Mouse (Mus musculus) regulatory T cell (primary cell): ENCODE measurements around the gene Fgfr2.

ENCODE experiments used
- in situ Hi-C: fragments of 300-600 bp; cut with MboI, MseI; formaldehyde crosslinking; loops from one replicate; pipeline ENCODE4 v1.15.1; 2025; ENCODE audit warnings: high pct_unique_total_duplicates

Fgfr2 gene

DNA sequence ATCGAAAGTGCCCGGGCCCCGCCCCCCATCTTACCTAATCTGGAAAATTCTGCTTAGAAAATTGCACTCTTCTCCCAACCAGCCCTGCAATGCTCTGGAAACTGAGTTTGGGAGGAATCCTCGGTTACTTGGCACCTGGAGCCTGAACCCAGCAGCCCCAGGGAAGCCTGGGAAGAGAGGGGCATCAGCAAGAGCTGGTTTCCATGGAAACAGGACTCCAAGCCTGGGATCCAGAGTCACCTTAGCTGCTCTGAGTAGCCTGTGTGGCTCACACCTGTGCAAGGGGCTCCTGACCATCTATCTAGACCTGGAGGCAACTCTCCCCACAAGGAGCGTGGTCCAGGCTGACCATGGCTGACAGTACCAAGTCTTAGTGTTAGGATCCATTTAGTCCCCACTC lies 912.5 kb downstream of the Fgfr2 start:
- in situ Hi-C loops, result loop anchor here (5.0 kb wide), 1 partner anchor 313 kb away; no protein-coding TSS in a partner anchor

DNA sequence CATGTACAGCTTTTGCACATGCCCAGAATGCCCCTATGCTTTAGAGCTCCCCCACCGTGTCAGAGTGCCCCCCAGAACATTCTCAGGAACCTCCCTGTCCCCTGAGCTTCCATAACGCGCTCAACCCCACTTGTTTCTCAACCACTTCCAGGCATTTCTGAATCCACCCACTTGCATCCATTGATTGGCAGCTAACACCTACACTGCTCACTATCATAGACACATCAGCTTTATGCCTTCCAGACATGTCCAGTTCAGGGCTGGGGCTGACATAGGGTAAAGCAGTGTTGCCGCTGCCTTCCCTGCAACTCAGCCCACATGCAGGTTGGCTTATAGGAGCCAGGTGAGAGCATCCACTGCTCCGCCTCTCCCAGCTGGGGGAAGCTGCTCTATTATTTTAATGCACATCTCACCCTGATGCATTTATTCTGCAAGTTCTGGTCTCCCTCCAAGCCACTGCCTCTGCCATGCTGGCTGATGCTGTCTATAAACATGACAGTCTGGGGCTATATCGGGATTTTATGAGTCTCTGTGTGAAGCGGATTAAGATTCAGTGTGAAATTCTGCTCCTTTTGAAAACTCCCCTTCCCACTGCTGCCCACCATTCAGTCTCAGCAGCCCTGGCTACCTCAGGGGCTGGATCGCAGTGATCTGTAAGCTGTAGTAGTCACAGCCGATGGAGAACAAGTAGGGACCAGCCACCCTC lies 914.1 kb downstream of the Fgfr2 start:
- in situ Hi-C loops, result no loop called here

DNA sequence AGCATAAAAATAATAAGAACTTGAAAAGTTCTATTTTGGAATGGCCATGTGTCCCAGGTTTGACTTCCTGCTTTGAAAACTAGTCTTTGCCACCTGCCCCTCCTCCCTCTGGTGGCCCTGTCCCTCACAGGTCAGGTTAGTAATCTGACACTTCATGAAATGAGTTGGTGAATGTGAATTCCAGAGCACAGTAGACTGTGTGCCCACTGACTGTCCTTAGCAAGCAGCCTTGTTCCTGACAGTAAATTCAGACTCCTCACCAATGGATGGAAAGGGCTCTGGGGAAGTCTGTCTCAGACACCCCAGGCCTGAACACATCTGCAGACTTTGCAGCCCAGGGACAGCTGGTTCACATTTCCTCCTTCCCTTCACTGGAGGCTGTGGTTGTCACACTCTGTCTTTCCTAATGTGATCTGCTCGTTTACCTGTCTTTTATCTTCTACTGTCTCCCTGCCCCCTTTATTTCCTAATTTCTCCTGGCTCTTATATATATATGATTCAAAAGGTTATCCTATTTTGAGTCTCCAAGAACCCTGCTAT lies 919.0 kb downstream of the Fgfr2 start:
- in situ Hi-C loops, result no loop called here

DNA sequence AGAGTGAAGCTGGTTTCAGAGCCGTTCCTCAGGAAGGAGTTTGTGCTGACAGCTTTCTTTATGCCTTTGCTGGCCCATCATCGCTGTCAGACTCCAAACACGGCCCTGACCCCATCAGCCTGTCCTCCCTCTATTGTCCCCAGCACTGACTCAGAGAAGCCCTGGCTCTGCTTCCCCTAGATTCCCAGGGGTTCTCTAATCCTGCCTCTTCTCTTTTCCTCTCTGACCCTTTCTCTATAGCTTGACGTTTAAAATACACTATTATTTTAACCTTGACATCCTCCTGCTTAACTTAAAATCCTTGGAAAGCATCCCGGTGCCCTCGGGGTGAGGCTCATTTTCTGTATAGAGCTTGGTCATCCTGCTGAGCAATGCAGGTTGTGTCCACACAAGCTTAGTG lies 923.5 kb downstream of the Fgfr2 start:
- in situ Hi-C loops, result no loop called here

DNA sequence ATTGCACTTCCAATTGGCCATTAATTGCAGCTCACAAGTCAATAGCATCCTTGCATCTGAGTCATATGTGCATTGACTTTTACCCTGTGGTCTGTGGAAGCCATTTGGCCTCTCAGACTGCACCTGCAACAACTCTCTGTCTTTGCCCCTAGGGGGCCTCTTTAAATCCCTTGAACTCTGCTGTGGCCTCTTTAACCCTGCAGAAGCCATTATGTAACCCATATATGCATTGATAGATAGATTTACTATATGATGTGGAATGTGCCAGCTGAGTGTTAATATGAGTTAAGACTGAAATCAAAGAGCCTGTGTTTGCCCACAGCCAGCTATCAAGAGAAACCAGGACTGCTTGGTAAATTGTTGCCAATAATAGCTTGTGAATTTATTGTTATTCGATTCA lies 924.3 kb downstream of the Fgfr2 start:
- in situ Hi-C loops, result no loop called here

DNA sequence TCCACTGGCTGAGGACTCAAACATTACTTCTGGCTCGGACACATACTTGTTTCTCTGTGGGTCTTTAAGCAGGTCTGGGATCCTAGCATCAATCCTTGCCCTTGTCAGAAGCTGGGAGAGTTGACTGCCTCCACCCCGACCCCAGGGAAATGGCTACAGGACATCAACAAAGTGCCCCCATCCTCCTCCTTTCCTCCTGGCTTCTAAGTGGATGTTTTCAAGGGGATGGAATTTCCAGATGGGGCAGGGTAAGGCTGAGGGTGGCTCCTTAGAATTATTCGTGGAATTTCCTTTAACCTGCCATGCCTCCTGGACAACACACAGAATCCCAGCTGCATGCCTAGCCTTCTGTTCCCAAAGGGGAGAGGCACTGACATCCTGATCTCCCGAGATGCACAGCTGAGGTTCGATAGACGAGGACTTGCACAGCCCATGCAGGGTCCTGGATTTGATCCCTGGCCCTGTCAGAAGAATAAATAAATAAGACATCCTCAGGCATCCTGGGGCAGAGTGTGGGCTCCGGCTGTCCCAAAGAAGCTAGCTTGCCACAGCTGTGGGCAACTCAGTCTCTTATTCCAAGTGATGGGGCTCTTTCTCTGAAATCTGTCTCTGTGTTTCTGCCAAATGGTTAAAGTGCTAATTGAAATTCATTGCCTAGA lies 925.2 kb downstream of the Fgfr2 start:
- in situ Hi-C loops, result no loop called here

DNA sequence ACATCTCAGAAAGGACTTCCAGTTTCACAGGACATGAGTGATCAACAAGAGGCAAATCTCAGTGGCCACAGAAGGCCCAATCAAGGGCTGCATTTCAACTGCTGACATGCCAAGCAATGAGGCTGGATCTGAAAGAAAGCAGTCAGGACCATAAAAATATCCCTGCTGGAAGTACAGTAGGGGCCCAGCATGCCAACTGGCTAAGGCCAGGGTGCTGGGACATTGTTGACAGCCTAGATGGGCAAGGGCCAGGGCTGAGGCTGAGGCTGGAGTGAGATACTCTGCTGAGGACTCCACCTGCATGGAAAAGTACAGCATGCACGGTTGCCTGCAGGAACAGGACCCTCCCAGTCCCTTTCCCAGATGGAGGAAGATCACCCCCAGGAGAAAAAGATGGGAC lies 926.6 kb downstream of the Fgfr2 start:
- in situ Hi-C loops, result no loop called here

DNA sequence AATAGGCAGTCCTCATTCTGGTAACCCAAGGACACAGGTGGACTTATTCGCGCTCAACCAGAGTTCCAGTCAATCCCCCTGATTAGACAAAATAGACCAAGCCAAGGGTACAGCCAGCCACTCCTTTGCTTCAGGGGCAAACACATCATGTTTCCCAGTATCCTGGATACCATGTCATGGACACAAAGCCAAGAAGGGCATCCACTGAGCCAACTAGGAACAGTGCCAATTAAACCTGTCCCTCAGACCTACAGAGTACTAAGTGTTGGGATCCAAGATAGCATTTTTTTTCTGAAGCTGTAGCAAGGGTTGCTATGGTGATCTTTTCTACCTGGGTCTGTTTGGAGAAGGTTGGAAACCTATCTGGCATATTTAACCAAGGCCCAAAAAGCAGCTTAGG lies 929.5 kb downstream of the Fgfr2 start:
- in situ Hi-C loops, result no loop called here

DNA sequence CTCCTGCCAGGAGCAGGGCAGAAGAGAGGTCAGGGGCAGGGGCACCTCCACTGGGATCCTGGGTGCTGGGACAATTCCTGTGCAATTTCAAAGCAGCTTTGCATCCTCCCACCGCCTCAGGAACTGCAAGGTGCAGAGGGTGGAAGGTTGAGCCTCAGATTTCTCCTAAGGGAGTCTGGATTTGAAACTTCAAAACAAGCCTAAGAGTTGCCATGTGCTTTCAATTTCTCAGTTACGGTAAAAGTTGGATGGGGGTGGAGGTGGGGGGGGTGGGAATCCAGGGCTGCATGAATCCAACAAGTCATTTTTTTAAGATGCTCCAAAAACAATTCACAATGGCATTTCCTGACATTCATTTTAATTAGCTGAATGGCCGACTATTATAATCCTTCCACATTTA lies 935.7 kb downstream of the Fgfr2 start:
- in situ Hi-C loops, result no loop called here

DNA sequence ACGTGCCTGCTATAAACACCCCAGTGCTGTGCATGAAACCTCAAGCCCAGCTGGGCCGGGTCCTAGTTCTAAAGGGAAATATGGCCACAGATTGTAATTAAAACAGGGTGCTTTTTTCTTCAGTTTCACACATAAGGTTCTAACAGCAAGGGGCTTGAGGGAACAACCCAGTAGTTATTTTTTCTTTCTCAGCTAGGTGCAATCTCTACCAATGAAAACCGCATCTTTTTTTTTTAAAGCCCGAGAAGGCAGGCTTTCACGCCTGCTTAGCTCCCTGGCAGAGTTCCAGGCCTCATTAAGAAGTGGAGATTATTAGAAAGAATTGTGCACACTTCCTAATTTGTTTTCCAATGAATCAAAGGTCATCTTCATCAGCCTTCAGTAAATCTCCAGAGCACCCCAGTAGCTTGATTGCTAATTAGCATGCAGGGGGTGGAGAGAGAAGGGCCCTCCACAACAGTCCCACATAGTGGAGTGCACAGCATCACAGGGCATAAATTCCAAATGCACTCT lies 939.2 kb downstream of the Fgfr2 start:
- in situ Hi-C loops, result no loop called here

DNA sequence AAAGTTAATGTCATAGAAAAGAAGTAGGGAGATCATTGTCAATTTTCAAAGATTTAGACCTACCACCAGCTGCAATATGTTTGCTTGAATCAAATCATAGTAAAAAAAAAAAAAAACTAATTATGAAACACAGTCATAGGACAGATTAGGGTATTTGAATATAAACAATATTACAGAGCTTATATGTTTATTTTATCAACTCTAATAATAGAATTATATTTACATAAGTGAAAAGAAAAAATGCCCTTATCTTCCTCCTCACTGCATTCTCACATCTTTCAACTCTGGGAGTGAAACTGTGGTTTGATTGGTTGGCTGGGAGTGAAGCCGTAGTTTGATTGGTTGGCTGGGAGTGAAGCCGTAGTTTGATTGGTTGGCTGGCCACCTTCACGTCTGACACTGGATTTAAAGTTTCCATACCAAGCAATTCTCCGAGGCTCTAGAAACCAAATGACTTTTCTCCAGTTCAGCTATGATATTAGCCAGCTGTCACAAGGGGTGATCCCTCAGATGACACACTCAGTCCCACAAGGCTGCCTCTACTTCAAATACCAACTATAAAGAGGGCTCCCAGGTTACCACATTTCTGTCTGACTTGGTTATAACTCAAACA lies 941.5 kb downstream of the Fgfr2 start:
- in situ Hi-C loops, result no loop called here

DNA sequence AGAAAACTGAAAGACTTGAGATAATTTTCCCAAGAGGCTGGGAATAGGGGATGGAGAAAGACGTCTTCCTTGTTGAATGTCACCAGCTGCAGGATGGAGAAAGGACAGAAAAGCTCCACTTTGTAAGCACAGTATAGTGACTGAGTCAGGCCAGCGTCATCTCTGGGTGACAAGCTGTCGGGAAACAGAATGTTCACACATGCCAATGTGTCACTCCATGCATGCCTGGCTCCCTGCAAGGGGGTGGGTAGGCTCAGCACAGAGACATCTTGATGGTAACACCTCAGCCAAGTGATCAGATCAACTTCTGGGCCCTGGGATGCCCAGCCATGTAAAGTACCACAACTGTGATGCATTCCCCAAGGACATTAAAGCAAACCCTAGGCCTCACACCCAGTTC lies 942.1 kb downstream of the Fgfr2 start:
- in situ Hi-C loops, result no loop called here

DNA sequence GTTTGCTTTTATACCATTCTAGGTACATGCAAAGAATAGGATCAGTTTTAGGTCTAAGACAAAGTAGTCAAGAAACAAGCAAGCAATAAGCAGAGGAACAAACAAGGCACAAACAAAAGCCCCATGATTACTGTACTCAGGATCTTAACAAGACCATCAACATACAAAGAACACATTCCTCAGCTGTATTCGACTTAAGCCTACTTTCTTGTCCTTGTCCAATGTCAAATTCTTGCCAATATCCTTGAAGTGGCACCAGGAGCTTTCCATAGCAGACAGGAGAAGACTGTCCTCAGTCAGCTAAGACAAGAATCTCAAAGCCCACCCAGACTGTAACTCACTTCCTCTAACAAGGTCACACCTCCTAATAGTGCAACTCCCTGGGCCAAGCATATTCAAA lies 944.1 kb downstream of the Fgfr2 start:
- in situ Hi-C loops, result no loop called here

DNA sequence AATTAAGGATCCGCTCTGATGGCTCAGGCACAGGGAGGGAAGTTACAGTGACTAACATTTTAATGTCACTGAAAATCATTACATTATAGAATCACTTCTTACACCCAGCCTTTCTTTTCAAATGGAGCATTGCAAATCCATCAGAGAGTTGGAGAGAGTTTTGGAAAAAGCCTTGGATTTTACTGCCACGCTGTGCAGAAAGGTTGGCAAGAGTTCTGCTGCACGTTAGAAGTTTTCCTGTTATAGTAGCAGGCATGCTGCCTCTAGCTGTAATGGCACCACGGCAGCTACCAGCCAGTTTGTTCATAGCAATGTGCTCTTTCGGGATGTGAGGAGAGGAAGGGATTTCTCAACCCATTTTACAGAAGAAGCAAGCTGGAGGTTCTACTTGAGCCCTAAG lies 948.4 kb downstream of the Fgfr2 start:
- in situ Hi-C loops, result no loop called here

DNA sequence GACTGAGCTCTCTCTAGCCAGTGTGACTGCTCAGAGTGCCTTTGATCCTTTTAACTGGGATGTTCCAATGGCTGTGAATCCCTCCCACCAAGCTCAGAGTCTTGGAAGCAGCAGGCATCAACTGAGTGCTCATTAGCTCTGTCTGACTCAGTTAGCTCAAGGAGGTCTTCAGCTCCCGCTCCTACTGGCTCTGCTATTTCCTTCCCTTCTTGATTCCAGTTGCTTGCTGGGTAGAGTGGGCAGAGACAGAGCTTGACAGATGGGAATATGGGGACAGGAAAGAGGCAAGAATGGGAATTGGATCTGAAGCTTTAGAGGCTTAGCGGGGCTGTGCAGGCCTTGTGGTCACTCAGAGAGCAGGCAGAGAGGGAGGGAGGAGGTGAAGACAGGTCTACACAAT lies 948.9 kb downstream of the Fgfr2 start:
- in situ Hi-C loops, result no loop called here

DNA sequence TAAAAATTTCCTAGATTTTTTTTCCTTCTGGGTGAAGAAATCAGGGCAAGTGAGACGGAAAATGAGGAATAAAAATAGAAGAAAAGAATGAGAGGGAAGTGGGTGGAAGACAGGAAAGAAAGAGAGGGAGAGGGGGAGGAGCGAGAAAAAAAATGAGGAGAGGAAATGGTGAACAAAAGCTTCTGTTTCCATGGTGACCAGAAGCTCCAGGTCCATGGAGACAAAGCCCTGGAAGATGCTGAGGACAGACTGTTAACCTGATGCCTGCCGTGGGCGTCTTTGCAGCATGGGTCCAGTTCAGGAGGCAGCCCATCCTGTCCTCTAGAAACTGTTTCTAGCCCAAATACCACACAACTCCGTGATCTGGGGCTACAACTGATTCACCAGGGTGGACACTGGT lies 950.9 kb downstream of the Fgfr2 start:
- in situ Hi-C loops, result no loop called here

DNA sequence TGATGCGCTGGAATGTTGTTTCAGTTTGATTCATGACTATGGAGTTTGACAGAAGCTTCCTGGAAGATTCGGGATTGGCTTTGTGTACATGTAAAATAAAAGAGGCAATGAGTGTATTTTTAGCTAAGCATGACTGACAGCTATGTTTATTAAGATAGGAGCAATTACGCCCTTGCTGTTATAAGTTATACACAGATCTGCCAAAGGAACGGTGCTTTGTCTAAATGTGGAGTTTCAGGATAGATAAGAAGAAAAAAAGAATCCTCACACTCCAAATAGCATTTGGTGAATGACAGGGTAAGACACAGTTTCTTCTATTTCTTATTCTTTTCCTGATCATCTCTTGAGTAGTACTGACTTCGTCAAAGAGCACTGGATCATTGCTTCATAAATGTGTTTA lies 951.4 kb downstream of the Fgfr2 start:
- in situ Hi-C loops, result no loop called here

DNA sequence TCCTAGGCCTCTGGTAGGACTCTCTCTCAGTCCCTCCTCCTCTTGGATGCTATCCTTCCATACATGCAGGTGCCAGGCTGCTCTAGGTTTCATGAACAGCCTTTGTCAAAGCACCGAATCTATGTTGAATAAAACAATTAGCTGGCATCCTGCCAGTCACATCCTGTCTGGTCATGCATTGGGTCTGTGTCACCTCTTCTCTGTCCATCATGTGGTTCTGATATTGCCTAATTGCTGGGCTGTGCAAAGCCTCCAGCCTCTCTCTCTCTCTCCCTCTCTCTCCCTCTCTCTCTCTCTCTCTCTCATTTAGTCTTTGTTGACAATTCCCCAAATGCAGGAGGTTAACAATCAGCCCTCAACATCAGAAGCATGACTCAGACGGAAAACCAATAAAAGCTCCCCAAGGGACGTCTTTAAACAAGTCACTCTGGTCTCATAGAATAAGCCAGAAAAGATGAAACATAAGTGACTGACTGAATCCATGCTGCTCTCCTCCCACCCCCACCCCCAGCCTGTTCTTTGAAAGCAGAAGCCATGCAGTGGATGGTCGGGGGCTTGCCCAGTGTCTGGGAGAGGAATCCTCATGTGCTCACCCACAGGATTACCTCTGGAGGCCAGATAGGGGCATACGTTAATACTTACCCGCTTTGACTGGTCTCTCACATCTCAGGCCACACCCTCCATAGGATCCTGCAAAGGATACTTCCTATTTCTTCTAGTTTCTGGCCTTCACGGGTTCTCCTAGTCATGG lies 953.6 kb downstream of the Fgfr2 start:
- in situ Hi-C loops, result no loop called here

DNA sequence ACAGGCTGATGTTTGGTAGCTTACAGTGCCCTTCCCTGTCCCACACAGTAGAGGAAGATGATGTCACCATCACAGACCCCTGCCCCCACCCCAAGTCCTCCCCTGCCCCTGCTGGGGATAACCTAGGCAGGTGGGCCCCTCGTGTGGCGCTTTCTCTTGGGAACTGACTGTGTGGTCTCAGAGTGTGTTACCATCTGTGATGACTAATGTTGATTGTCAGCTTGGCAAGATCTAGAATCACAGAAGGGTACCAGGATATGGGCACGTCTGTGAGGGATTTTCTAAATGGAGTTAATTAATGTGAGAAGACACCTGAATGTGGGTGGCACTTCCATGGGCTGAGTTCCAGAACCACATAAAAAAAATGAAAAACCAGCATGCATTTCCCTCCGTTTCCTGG lies 955.9 kb downstream of the Fgfr2 start:
- in situ Hi-C loops, result no loop called here

DNA sequence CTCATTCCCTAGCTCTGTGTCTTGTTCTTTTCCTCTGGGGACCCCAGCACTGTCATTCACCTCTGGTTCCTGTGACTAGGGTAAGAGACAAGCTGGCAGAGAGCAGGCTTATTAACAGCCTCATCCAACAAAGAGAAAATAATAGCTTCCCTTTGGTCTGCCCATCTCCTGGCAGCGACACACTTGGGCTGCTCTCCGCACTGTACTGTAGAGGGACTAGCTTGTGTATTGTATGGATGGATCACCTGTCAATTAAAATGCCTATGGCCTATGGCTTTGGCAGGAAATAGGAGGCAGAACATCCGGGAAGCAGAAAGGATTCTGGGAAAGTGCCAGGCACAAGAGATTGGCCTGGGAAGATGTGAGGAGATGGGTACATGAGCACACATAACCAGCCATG lies 960.9 kb downstream of the Fgfr2 start:
- in situ Hi-C loops, result no loop called here

DNA sequence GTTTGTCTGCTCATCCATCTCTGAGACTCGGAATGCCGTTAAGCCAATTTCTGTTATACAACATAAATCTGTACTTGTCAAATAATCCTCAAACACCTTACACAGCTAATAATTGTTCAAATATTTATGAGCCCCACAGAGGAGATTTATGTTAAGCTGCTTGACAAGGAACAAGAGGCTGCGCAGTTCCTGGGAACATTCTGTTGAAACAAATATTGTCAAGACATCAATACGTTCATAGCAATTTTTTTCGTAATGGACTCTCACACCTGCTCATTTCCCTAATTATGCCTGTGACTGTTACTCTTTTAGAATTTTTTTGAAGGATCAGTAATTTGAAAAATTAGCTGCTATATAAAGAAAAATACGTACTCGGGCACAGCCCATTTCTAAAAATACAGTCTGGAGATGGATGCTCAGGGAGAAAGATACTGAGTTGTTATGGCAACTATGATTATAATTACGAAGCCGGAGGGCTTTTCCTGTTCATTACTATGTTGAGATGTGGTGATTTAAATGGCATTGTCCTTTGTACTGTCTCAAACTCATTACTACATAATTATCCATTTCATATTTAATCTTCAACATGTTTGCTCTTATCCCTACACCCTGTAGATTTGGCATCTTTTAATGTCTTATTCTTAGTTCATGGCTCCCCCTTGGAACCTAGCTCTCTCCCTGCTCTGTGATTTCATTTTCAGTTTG lies 964.7 kb downstream of the Fgfr2 start:
- in situ Hi-C loops, result no loop called here
